Mouse (Mus musculus) adrenal gland, adult (tissue): ENCODE data around the gene Usp53.

Experiments used
- DNase-seq, 2 experiments: peaks; one replicate each; pipeline ENCODE4 v3.0.0; 2022 to 2023; ENCODE audit warnings: low spot score in 1 of 2; ENCODE audit not compliant: inconsistent age in 2 of 2

Gene Usp53

DNA sequence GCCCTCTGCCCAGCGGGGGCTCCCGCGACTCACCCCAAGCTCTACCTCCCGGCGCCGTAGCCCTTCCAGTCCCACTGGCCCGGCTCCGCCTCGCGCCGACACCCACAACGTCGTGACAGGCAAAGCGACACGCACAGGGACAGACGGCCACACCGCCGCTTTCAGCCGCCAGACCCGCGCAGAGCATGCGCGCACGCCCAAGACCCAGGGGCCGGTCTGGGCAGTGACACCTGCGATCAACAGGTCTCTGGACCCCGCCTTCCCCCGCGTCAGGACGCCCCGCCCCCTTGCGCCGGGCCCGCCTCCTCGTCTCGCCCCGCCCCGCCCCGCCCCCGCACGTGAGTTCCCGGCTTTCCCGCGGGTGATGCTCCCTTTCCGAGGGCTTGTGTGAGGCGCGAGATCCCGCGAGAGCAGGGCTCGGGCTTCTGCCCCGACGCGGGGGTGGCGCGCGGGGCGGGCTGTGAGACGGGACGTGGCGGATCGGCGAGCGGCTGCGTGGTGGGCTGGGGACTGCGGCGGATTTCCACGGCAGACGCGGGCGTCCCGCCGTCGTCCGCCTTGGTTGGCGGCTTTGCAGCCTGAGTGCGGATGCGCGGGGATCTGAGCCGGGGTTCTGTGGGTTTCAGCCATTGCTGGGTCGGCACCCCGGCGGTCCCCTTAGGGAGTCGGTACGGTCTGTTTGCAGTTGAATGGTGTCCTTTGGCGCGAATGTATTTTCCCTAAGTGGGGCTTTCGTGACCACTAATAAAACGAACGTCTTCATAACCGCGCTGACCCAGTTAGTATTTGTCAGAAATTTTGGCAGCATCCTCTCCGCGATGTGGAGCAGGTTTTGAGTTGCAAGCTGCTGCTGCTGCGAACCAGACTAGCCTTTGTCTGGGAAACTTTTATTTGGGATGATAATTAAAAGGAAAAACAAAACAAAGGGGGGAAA is at the start of gene Usp53:
Gene Usp53 (minus strand): TSS at position 262 of the 934 bp plus-strand sequence.
- DNase-seq, result peak; percentile 95 to 98

GRCm38 (mm10) chr3:123033804-123034203 is 49.5 kb upstream of the Usp53 start:
- no peak for DNase-seq

GRCm38 (mm10) chr3:123025634-123026033 is 41.3 kb upstream of the Usp53 start:
- no peak for DNase-seq

- DNase-seq, result no peak
Observed at GRCm38 (mm10) chr3:123024496-123025234, 40.4 kb upstream of the Usp53 start.

DNA sequence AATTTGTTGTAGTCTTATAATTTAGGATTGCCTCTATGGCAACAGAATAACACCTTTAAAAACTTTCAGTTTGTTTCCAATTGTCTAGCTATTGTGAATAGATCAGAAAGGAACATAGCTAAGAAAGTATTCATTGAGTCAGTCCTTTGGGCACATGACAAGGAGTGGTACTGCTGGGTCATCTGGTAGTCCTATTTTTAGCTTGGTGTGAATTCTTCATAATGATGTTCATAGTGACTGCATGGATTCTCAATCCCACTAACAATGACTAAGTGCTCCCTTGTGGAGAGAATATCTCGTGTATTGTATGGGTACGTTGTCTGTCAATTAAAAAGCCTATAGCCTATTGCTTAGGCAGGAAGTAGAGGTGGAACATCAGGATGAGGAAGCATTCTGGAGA is 34.5 kb upstream of the Usp53 start:
- DNase-seq, result no peak

DNA sequence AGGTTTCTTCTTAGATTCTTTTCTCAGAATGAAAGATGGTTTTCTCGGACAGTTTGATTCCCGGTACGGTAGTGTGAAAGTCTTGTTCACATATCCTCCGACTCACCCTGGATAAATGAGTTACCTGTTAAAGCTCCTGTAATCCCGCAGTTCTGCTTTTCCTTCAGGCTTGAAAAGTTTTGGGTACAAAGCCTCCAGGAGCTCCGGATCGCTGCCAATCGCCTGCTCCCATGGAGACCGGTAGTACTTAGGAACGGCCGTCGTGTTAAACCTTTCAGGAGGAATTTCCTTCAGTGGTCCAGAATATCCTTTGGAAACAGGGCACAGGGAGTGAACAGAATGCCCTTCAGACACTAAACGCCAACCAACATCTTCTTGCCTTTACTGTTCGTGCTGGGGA is 29.2 kb upstream of the Usp53 start:
- DNase-seq, result no peak

DNA sequence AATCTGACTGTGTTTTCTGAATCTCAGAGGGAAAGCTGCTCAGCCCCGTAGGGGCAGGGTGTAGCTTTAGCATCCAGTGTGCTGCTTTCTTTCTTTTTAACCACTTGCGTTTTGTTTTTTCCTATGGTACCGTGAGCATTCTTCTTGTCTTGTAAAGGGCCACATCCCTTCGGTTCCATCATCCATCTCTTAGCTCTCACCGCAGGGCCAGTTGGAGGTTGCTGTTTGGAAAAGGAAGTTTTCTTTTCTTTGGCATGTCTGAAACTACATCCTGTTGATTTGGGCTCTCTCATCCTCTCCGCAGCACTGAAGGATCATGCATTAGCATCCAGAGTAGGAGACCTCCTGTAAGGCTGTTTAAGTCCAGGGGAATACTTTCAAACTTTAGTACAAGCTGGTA is 25.1 kb upstream of the Usp53 start:
- DNase-seq, result no peak

- DNase-seq, result peak in 1 of 2 experiments; percentile 46
Observed at GRCm38 (mm10) chr3:123007386-123007785, 23.1 kb upstream of the Usp53 start.

GRCm38 (mm10) chr3:123001053-123001452 is 16.7 kb upstream of the Usp53 start:
- no peak for DNase-seq

DNA sequence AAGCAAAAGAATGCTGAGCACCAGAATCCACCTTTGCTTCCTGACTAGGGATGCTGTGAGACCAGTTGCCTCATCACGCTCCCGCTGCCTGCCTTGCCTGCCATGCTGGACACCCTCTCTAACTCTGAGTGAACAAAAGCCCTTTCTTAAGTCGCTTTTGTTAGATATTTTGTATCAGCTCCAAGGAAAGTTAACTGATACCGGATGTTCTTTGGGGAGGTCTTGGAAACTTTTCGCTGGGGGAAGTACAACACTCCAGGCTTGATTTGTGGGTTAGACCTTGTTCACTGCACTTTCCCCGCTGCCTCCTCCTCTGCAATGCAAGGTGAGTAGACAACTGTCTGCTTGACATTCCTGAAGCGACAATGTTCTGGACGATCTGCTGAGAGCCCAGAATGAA is 14.2 kb upstream of the Usp53 start:
- no peak for DNase-seq

- DNase-seq, result no peak
Observed at GRCm38 (mm10) chr3:122996968-122997367, 12.7 kb upstream of the Usp53 start.

- DNase-seq, result peak in 1 of 2 experiments; percentile 28
Observed at GRCm38 (mm10) chr3:122986906-122987305, 2.6 kb upstream of the Usp53 start.

DNA sequence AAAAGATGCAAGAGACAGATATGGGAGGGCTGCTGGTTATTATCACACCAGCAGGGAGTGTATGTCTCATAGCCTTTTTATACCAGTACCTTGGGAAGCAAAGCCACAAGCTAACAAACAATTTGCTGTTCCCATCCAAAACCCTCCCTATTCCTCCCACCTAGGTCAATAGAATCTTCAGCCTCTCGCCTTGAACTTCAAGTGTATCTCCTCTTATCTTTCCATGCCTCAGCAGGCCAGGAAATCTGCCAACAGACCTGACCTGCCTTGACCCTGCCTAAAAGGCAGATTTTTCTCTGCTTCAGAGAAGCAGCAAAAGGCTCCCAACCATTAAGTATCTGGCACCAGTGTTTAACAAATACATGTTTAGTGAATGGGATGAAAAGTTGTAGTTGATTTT is 2.1 kb upstream of the Usp53 start:
- DNase-seq, result peak; percentile 87 to 94

GRCm38 (mm10) chr3:122985183-122985944 is 1.1 kb upstream of the Usp53 start:
- peak; percentile 27 to 74 for DNase-seq

- DNase-seq, result no peak
Observed at GRCm38 (mm10) chr3:122983849-122984248, 461 bp downstream of the Usp53 start.

GRCm38 (mm10) chr3:122975964-122976363 is 8.3 kb downstream of the Usp53 start:
- DNase-seq, result no peak

GRCm38 (mm10) chr3:122975363-122975762 is 8.9 kb downstream of the Usp53 start:
- no peak for DNase-seq

DNA sequence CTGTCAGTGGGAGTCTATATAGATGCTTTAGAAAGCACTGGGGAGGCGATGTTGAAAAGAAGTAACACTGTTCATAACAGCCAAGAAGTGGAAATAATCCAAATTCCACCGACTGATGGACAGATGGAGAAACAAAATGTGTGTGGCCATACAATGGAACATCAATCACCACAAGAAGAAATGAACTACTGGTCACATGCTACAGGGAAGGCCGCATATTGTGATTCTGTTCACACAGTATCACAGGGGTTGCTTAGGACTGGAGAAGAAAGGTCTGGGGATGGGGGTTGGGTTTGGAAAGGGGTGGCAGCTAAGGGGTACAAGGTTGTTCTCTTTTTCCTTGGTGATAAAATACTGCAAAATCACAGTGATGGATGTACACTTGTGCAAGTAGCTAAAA is 9.5 kb downstream of the Usp53 start:
- no peak for DNase-seq

DNA sequence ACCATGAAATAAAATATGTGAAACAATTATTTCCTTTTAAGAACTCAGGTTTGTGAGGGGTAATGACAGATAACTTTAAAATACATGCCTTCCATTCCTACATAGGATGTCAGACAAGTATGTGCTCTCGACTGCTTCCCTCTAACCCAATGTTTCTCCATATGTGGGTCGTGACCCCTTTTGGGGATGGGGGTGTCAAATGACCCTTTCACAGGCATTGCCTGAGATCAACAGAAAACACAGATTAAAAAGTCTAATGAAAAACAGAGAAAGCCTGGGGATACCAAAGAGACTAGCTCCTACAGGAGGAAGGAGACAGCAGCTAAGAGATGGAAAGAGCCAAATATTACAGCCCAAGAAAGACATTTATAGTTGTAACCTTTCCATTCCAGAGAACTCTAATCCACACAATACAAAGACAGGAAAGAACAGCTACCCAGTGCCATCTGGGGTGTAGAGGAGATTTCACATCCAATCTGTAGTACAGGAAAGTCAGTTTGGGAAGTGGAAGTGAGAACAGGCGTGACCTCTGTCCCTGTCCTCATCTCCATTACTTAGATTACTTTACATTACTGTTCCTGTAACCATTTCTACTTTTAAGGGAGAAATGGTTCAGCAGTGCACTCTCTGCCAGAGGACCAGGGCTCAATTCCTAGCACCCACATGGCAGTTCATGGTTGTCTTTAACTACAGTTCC is 12.0 kb downstream of the Usp53 start:
- DNase-seq, result no peak

DNA sequence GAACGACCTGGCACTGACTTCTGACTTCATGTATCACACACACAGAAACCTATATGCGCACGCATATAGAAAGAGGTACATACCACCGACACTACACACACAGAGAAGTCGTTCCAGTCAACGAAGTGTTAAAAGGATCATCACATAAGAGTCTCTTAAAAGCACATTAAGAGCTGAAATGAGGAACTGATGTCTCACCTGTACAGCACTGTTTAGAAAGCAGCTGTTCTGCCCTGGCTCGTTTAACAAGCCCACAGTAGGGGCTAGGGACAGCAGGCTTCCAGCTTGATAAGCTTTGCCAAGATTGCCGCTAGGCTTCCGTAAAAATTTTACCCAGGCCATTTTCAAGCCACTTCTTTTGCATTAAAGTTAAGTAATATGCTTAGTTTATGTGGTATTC is 15.9 kb downstream of the Usp53 start:
- no peak for DNase-seq

- no peak for DNase-seq
Observed at GRCm38 (mm10) chr3:122964301-122964700, 20.0 kb downstream of the Usp53 start.
